Comparison of ENCODE assay signal across 31 mouse cellular contexts in the genomic region with DNA sequence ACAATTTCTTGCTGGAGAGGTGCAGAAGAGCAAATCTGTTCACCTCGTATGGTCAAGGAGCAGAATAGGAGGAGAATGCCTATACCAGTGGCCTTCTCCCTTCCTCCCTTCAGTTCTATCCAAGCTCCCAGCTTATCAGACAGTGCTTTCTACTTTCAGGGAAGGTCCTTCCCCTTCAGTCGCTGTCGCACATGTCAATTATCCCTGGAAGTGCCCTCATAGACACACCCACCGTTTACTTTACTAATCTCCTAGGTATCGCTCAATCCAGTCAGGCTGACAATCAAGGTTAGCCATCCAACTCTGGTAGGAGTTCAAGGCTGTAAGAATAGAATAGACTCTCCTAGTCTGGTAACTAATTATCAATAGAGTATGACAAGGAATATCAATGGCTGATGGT.
"Had no signal": no experiment of that assay in that cellular context is flagged by ENCODE, and none has a peak within 500 bp of the region (broad histone marks: within the 10 kb centered on the region; RNA-seq: fewer than 3 reads in every experiment).

No protein-coding gene starts in this region.

- H3K4me2 ChIP-seq: limb, embryonic 12.5 days; limb, embryonic 13.5 days; limb, embryonic 15.5 days; liver, embryonic 11.5 days; liver, embryonic 12.5 days; liver, embryonic 13.5 days; liver, embryonic 15.5 days; lung, embryonic 14.5 days; lung, embryonic 15.5 days; midbrain, embryonic 11.5 days; midbrain, embryonic 12.5 days; midbrain, embryonic 13.5 days; midbrain, embryonic 15.5 days had no signal

- H3K36me3 ChIP-seq: limb, embryonic 10.5 days; limb, embryonic 12.5 days; limb, embryonic 13.5 days; limb, embryonic 15.5 days; liver, embryonic 12.5 days; liver, embryonic 13.5 days; liver, embryonic 15.5 days; lung, embryonic 15.5 days; midbrain, embryonic 10.5 days; midbrain, embryonic 12.5 days; midbrain, embryonic 13.5 days; midbrain, embryonic 15.5 days had no signal

- H3K27ac ChIP-seq: limb, embryonic 10.5 days; limb, embryonic 12.5 days; limb, embryonic 13.5 days; limb, embryonic 15.5 days; liver, embryonic 12.5 days; liver, embryonic 13.5 days; liver, embryonic 14.5 days; liver, embryonic 15.5 days; lung, embryonic 15.5 days; macrophage; midbrain, embryonic 10.5 days; midbrain, embryonic 12.5 days; midbrain, embryonic 13.5 days; midbrain, embryonic 15.5 days had no signal

- DNase-seq: left cerebral cortex, postnatal 4 days; liver; liver, embryonic 13.5 days; liver, postnatal 0 days; lung, adult 18-20 months; lung, adult 2 months; lung, embryonic 14.5 days; lung, postnatal 10 days; lung, postnatal 14 days; lung, postnatal 36 days; lung, postnatal 4 days; midbrain, embryonic 14.5 days had no signal

- H3K4me1 ChIP-seq: limb, embryonic 13.5 days; liver, embryonic 12.5 days; liver, embryonic 13.5 days; liver, embryonic 15.5 days; megakaryocyte, embryonic 14.5 days had no signal

- H3K9ac ChIP-seq: limb, embryonic 12.5 days; limb, embryonic 13.5 days; limb, embryonic 15.5 days; liver, embryonic 12.5 days; liver, embryonic 13.5 days; liver, embryonic 14.5 days; liver, embryonic 15.5 days; liver, postnatal 0 days; lung, embryonic 14.5 days; lung, embryonic 15.5 days; midbrain, embryonic 12.5 days; midbrain, embryonic 13.5 days; midbrain, embryonic 15.5 days had no signal

- H3K27me3 ChIP-seq: limb, embryonic 12.5 days; limb, embryonic 13.5 days; limb, embryonic 15.5 days; liver, embryonic 12.5 days; liver, embryonic 15.5 days; lung, embryonic 15.5 days; midbrain, embryonic 12.5 days; midbrain, embryonic 13.5 days; midbrain, embryonic 15.5 days had no signal

- H3K4me3 ChIP-seq: limb, embryonic 10.5 days; limb, embryonic 12.5 days; limb, embryonic 13.5 days; limb, embryonic 15.5 days; liver, embryonic 12.5 days; liver, embryonic 13.5 days; liver, embryonic 15.5 days; lung, embryonic 15.5 days; megakaryocyte, embryonic 14.5 days; midbrain, embryonic 10.5 days; midbrain, embryonic 12.5 days; midbrain, embryonic 13.5 days; midbrain, embryonic 15.5 days; myocyte had no signal

- H3K9me3 ChIP-seq: limb, embryonic 10.5 days; limb, embryonic 12.5 days; limb, embryonic 13.5 days; limb, embryonic 15.5 days; liver, embryonic 12.5 days; liver, embryonic 13.5 days; liver, embryonic 15.5 days; lung, embryonic 15.5 days; megakaryocyte, embryonic 14.5 days; midbrain, embryonic 10.5 days; midbrain, embryonic 12.5 days; midbrain, embryonic 13.5 days; midbrain, embryonic 15.5 days had no signal

- ATAC-seq: liver, embryonic 12.5 days; liver, postnatal 0 days; lung, postnatal 0 days; midbrain, embryonic 13.5 days; midbrain, embryonic 15.5 days; midbrain, embryonic 16.5 days had no signal
